Mouse (Mus musculus) lung, embryonic 16.5 days (tissue): Measurements from ENCODE around the gene Cdk12. TPM values are rescaled to one million over a fixed set of nuclear protein-coding genes. Genes with fewer than 3 reads are reported as not detected.

Experiments
- ATAC-seq: fragments of 200-750 bp; cut with Nextera tagmentation; 2 replicates; pipeline ENCODE4 v1.8.0; 2017; ENCODE audit warnings: low read depth, mild to moderate bottlenecking, moderate library complexity
- H3K27ac ChIP-seq: fragments of 300-500 bp; sonication (generic); 2 replicates; pipeline ENCODE4 v1.5.1; 2014; ENCODE audit warnings: mild to moderate bottlenecking, control low read depth, low read length
- H3K27me3 ChIP-seq: fragments of 300-500 bp; sonication (generic); 2 replicates; pipeline ENCODE4 v1.6.1; 2014; ENCODE audit warnings: low read depth, low read length, mixed read lengths; ENCODE audit not compliant: control insufficient read depth, insufficient read depth
- H3K36me3 ChIP-seq: fragments of 300-500 bp; sonication (generic); 2 replicates; pipeline ENCODE4 v1.6.1; 2014; ENCODE audit warnings: low read length; ENCODE audit not compliant: control insufficient read depth, insufficient read depth
- H3K4me1 ChIP-seq: fragments of 300-500 bp; sonication (generic); replicated peaks from 2 replicates; pipeline ENCODE4 v1.6.1; 2014; ENCODE audit warnings: low read length, mixed read lengths; ENCODE audit not compliant: control insufficient read depth, insufficient read depth
- H3K4me2 ChIP-seq: fragments of 300-500 bp; sonication (generic); 2 replicates; pipeline ENCODE4 v1.6.1; 2014; ENCODE audit warnings: low read depth, low read length, control low read depth
- H3K4me3 ChIP-seq: fragments of 300-500 bp; sonication (generic); 2 replicates; pipeline ENCODE4 v1.5.1; 2014; ENCODE audit warnings: mild to moderate bottlenecking, low read length, control low read depth
- H3K9ac ChIP-seq: fragments of 300-500 bp; sonication (generic); 2 replicates; pipeline ENCODE4 v1.6.1; 2014; ENCODE audit warnings: low read length, control low read depth
- H3K9me3 ChIP-seq: fragments of 300-500 bp; sonication (generic); 2 replicates; pipeline ENCODE4 v1.6.1; 2016; ENCODE audit warnings: low read length; ENCODE audit not compliant: control insufficient read depth
- WGBS: fragments of 180-500 bp; shearing (Covaris S2); extraction: QIAGEN DNeasy Blood & Tissue Kit; methylation state at CpG from one replicate; pipeline ENCODE4 v1.1.7; 2014; 5-methylcytosine and 5-hydroxymethylcytosine counted together
- polyA plus RNA-seq: library from polyadenylated mRNA; unstranded; fragments of >200 nt; fragmentation: Nextera tagmentation; extraction: Ambion mirVana; gene quantifications from 2 replicates; pipeline ENCODE4 v1.2.1, GENCODE M21; 2015

Cdk12 gene
- polyA plus RNA-seq, 1 experiment from 2014 or later, result 8.5 TPM

GRCm38 (mm10) chr11:98294188-98295012 is 91.5 kb downstream of the Cdk12 start:
- Histone ChIP-seq H3K27me3 (peaks cover 11% of the 10 kb centered on the region), H3K4me3 (peak overlapping the region; percentile 74), H3K4me1 (peaks cover 33% of the 10 kb centered on the region), H3K4me2 (peak overlapping the region; percentile 99), H3K27ac (no peak overlapping the region), H3K9me3 (no peaks in the 10 kb centered on the region), H3K36me3 (no peaks in the 10 kb centered on the region), H3K9ac (peak overlapping the region; percentile 83)
- peak; percentile 87 for ATAC-seq
- WGBS, result 2% methylated on average over 58 of the region's 58 CpGs

GRCm38 (mm10) chr11:98295013-98295585 is 92.2 kb downstream of the Cdk12 start:
- Histone ChIP-seq H3K27me3 (peaks cover 11% of the 10 kb centered on the region), H3K9me3 (no peaks in the 10 kb centered on the region), H3K4me1 (peaks cover 33% of the 10 kb centered on the region), H3K4me2 (peak overlapping the region; percentile 99), H3K4me3 (peak overlapping the region; percentile 74), H3K36me3 (no peaks in the 10 kb centered on the region), H3K9ac (peak overlapping the region; percentile 83), H3K27ac (no peak overlapping the region)
- 7% methylated on average over 9 of the region's 9 CpGs for WGBS
- no peak for ATAC-seq

- Histone ChIP-seq H3K9ac (no peak overlapping the region), H3K9me3 (no peaks in the 10 kb centered on the region), H3K4me1 (peaks cover 33% of the 10 kb centered on the region), H3K27ac (no peak overlapping the region), H3K4me3 (no peak overlapping the region), H3K27me3 (peaks cover 11% of the 10 kb centered on the region), H3K4me2 (no peak overlapping the region), H3K36me3 (no peaks in the 10 kb centered on the region)
- peak; percentile 45; the same call in 1 of the 2 replicates for ATAC-seq
- 7% methylated on average over 5 of the region's 5 CpGs for WGBS
Measured at GRCm38 (mm10) chr11:98296277-98296676, 93.4 kb downstream of the Cdk12 start.

- Histone ChIP-seq H3K9me3 (no peaks in the 10 kb centered on the region), H3K4me3 (no peak overlapping the region), H3K27ac (no peak overlapping the region), H3K27me3 (peaks cover 11% of the 10 kb centered on the region), H3K4me2 (no peak overlapping the region), H3K36me3 (no peaks in the 10 kb centered on the region), H3K4me1 (peaks cover 33% of the 10 kb centered on the region), H3K9ac (no peak overlapping the region)
- 35% methylated on average over 2 of the region's 2 CpGs for WGBS
- no peak for ATAC-seq
Measured at GRCm38 (mm10) chr11:98296916-98297315, 94.1 kb downstream of the Cdk12 start.

- ATAC-seq, result no peak
- no peak overlapping the region for H3K27ac ChIP-seq
- H3K4me1 ChIP-seq, result peaks cover 33% of the 10 kb centered on the region
- no peak overlapping the region for H3K4me3 ChIP-seq
- H3K36me3 ChIP-seq, result no peaks in the 10 kb centered on the region
- H3K27me3 ChIP-seq, result peaks cover 11% of the 10 kb centered on the region
- no peak overlapping the region for H3K4me2 ChIP-seq
- H3K9me3 ChIP-seq, result no peaks in the 10 kb centered on the region
- H3K9ac ChIP-seq, result no peak overlapping the region
- WGBS, result 16% methylated on average over 7 of the region's 7 CpGs
Measured at GRCm38 (mm10) chr11:98297778-98298177, 94.9 kb downstream of the Cdk12 start.

- 10% methylated on average over 10 of the region's 10 CpGs for WGBS
- ATAC-seq, result 0 out of 2 replicates have a peak, but pooled peaks have one; percentile 34
- H3K4me2 ChIP-seq, result 0 out of 2 replicates have a peak overlapping the region, but pooled peaks have one; percentile 24
Measured at GRCm38 (mm10) chr11:98298484-98299205, 95.8 kb downstream of the Cdk12 start.

GRCm38 (mm10) chr11:98313790-98314323 is 111.0 kb downstream of the Cdk12 start:
- H3K27ac ChIP-seq, result no peak overlapping the region
- H3K36me3 ChIP-seq, result no peaks in the 10 kb centered on the region
- H3K9ac ChIP-seq, result no peak overlapping the region
- H3K4me1 ChIP-seq, result no peaks in the 10 kb centered on the region
- no peak for ATAC-seq
- 3% methylated on average over 26 of the region's 26 CpGs for WGBS
- H3K4me2 ChIP-seq, result no peak overlapping the region
- H3K4me3 ChIP-seq, result no peak overlapping the region
- no peaks in the 10 kb centered on the region for H3K9me3 ChIP-seq
- H3K27me3 ChIP-seq, result peaks cover 52% of the 10 kb centered on the region

More at GRCm38 (mm10) chr11:98298484-98299205, 95.8 kb downstream of the Cdk12 start:
- Histone ChIP-seq H3K9ac (no peak overlapping the region), H3K9me3 (no peaks in the 10 kb centered on the region), H3K4me3 (no peak overlapping the region), H3K36me3 (no peaks in the 10 kb centered on the region), H3K27me3 (peaks cover 11% of the 10 kb centered on the region), H3K4me1 (peaks cover 33% of the 10 kb centered on the region), H3K27ac (no peak overlapping the region)

GRCm38 (mm10) chr11:98317479-98317878 is 114.6 kb downstream of the Cdk12 start:
- no peak overlapping the region for H3K9ac ChIP-seq
- no peak overlapping the region for H3K27ac ChIP-seq
- peaks cover 85% of the 10 kb centered on the region for H3K27me3 ChIP-seq
- no peak overlapping the region for H3K4me2 ChIP-seq
- WGBS, result 7% methylated on average over 7 of the region's 7 CpGs
- no peaks in the 10 kb centered on the region for H3K36me3 ChIP-seq
- no peak for ATAC-seq
- no peak overlapping the region for H3K4me3 ChIP-seq
- H3K4me1 ChIP-seq, result no peaks in the 10 kb centered on the region
- no peaks in the 10 kb centered on the region for H3K9me3 ChIP-seq
